Mouse (Mus musculus) heart, adult 11 months (tissue): ENCODE measurements around the gene Espn.
A peak's percentile ranks its signal among the peaks of the same experiment; 100 is the strongest.

Experiments
- DNase-seq: peaks from one replicate; pipeline ENCODE4 v3.0.0; 2022

Espn gene

DNA sequence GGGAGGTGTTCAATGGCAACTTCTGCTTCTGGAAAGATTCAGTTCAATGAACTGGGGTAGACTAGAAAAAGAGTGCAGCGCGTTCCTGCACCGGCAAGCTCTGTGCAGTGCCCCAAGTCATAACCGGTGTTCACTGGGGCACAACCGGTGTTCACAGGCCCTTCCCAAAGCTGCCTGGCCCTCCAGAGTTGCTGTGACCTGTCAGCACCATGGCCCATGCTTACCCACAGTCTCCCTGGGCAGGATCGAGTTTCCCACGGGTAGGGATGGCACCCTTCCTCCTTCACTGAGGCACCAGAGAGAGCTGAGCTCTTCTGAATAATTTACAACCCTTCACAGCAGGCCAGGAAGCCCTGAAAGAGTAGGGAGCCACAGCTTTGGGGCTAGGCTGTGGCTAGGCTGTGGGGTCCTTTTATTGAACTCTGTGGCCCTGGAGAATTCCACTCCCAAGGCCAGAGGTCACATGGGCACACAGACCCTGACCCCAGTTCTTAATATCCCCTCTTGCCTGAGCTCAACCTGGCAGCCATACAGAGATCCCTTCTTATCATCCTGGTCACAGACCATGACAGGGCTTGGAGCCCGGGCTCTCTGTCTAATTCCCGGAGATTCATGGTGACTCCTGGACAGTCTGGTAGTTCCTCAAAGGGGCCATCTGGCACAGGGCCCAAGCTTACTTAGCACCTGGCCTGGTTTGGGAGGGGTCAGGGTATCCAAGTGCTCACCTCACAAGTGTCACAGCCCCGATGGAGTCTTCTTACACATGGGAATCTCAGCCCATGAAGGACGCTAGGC is 5.9 kb downstream of the Espn start:
- DNase-seq, result no peak

- DNase-seq, result no peak
These were observed 6.7 kb downstream of the Espn start for GRCm38 (mm10) chr4:152145473-152145872.

DNA sequence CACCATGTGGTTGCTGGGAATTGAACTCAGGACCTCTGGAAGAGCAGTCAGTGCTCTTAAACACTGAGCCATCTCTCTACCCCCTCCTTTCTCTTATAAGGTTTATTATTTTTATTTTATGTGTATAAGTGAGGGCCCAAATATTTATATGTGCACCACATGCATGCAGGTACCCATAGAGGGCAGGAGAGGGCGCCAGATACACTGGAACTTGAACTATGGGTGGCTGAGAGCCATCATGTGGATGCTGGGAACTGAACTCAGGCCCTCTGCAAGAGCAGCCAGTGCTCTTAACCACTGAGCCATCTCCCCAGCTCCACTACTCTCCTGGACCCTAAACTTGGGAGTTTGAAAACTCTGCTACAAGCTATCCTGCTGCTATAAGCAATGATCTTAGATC is 8.5 kb downstream of the Espn start:
- DNase-seq, result no peak

DNA sequence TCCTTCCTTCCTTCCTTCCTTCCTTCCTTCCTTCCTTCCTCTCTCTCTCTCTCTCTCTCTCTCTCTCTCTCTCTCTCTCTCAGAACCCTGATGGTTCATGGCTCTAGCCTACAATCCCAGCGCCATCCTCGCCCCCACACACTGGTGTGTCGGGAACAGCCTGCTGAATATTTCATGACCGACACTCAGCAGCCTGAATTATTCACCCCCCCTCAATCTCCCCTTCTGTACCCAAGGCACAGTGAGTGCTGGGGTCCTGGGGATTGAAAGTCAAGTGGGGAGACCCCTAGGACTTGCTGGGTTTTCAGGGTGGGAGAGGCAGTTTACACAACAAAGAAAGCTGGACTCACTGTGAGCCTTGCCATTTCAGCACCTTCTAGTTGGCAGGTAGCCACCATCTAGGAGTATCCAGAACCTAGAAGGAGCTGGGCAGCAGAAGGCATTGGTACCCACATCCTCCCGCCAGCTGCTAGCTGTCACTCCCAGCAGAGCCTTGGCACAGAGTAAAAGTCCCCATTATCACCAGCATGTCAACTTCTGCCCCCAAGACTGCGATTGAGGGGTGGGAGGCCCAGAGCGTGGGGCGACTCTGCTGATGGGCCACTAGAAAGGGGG is 10.5 kb downstream of the Espn start:
- no peak for DNase-seq

- peak; percentile 92 for DNase-seq
These were observed 11.7 kb downstream of the Espn start for GRCm38 (mm10) chr4:152140441-152140840.

- DNase-seq, result peak; percentile 99
These were observed 13.5 kb downstream of the Espn start for GRCm38 (mm10) chr4:152138497-152139260.

DNA sequence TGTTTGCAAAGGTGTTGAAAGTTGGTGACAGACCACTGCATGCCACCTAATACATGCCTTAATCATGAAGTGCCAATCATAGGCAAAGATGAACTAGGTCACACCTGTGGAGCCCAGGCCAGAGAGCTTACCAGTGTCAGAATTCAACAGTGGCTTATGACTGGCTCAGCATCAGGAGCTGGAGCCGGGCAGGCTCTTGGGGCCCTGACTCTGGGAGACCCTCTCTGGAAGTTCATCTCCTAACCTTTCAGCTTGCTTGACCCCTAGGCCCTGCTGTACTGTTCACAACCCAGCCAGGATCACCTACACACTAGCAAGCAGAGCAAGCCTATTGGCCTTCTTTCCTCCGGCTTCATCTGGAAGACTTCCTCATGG is 15.3 kb downstream of the Espn start:
- peak; percentile 89 for DNase-seq

DNA sequence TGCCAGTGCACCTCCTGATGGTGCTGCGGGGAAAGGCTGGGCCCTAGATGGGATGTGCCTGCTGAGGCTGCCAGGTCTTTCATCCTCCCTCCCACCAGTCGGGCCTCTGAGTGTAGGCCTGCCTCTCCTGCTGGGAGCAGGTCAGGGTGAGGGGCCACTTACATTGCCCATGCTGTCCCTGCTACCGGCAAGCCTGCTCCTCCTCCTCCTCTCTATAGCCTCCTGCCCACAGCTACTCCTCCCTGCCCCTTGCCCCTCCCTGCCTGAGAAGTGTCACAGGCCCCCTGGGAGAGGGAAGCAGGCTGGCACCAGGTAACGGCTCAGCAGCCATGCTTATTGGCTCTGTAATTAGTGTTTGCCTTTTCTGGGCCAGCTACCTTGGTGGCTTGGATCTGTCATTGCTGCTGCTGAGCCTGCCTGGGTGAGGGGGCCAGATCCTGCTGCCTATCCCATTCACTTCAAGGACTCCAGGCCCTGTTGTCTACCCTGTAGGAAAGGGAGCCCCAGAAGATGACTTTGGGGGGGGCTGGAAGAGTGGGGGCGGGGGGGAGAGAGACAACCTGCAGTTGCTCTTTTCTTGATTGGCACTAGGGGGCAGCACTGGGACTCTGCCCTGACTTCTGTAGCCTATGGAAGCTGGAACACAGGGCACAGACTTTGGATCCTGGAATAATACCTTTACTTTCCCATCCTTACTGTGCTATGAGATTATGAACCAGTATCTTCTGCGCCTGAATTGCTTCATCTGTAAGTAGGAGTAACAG is 15.9 kb downstream of the Espn start:
- DNase-seq, result peak; percentile 91

- DNase-seq, result peak; percentile 91
These were observed 16.8 kb downstream of the Espn start for GRCm38 (mm10) chr4:152135363-152135762.

GRCm38 (mm10) chr4:152134507-152134906 is 17.7 kb downstream of the Espn start:
- peak; percentile 91 for DNase-seq

DNA sequence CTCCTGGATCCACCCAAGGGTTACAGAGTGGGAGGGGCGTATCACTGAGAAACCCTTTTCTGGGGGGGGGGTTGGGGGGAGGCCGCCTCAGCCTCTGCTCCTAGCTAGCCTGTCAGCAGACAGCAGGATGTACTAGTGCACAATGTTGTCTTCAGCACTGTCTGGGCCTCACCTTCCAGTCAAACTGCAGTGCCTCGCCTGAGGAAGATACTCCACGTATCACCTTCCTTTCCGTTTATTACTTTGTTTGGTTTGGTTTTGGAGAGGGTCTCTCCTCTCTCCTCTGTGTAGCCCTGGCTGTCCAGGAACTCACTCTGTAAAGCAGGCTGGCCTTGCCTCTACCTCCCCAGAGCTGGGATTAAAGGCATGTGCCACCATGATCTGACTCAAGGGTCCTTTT is 19.0 kb downstream of the Espn start:
- DNase-seq, result no peak

DNA sequence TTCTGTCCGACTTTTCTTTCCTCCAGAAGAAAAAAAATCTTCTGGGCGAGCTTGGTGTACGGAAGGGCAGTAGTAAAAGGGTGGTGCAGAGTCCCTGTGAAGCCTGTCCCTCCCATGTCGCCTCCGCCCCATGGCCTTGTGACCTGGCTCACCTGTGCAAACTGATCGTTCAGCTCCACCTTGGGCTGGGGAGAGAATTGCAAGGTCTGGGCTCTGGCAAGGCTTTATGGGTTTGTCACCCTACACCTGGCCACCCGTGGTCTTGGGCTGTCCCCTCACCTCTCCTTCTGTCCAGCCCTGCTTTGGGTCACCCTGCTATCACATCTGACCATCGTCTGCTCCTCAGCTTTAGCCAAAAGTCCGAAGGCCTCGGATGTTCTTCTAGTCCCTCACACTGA is 19.4 kb downstream of the Espn start:
- DNase-seq, result peak; percentile 91

DNA sequence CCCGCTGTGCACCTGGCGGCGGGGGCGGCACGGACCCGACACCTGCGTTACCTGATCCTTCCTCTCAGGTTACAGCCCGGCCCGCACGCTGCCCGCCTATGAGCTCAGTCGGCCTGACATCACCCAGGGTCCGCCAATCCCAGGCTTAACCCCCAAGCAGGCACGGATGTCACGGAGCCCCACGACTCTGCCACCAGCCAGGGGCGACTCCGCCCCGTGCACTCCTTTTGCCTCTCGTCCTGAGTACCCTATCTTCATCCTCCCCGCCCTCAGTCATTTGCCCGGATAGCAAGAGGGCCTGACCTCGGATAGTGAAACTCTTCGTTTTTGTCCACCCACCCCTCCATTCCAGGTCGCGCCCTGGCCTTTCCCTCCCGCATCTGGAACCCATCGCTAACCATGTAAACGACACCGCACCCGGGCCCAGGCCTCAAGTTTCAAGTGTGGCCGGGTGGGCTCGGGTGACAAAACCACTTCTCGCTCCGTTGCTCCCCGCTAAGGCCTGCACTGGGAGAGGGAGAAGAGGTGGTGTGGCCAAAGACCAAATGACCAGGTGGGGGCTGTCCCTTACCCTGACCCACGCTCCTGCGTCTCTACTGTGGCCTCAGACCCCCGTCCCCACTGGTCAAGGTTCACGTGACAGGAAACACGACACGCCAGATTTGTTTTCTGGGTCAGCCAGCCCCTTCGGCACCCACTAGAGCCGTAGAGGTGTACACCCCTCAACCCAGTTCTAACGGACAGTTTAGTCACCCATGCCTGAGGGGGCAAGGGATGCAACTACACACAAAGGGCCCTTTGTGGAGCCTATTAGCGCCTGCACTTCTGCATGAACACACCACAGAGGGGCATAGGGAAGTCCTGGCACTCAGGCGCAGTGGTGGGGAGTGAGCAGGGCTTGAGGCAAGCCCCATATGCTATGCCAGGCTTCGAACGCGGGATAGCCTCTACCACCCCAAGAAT is 20.1 kb downstream of the Espn start:
- peak; percentile 91 for DNase-seq

DNA sequence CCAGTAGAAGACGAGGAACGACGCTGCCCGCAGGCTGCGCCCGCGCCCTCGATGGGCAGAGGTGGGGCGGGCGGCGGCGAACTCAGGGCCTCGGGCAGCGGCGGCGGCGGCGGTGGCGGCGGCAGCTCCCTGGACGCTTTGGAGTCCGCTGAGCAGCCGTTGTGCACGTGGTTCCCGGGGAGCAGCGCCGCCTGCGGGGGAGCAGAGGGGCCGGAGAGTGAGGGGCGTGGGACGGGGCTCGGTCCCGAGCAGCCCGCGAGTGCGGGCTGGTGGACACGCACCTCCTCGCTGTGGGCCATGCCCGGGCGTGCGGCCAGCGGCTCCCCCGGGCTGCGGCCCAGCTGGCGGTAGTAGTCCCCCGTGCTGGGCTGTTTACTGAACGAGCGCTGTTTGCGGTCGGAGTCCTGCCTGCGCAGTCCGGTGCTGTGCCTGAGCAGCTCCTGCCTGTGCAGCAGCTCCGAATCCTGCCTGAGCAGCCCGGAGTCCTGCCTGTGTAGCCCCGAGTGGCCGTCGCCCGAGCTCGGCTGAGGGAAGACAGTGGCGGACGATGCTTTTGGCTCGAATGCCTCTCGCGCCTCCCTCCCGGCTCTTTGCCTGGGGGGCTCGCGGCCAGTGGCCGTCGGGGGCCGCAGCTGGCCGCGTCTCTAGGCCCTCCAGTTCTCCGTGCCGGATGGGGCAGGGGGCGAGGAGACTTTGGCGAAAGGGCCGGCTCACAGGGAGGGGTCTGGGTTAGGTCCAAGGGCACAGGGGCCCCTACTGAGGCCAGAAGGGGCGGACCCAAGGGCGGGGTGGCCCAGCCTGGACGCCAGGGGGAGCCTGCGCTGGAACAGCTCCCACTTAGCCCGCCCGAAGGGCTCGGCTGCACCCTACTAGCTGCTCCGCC is 21.2 kb downstream of the Espn start:
- DNase-seq, result peak; percentile 97

GRCm38 (mm10) chr4:152129395-152129930 is 22.7 kb downstream of the Espn start:
- peak; percentile 88 for DNase-seq

DNA sequence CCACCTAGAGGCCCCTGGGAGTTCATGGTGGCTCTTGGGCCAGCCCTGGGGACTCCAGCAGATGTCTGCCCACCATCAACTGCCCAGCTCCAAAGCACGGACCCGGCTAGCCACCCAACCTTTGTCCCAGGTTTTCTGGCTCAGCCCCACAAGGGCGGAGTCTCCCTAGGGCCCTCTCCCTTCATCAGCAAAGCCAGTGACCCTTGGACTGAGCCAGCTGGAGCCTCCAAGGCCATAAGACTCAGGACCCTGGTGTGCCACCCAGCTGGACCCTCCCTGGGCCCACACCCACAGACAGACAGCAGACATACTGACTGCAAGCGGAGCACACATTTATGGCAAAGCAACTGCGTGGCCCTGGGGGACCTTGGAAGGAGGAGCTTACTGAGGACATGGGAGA is 23.4 kb downstream of the Espn start:
- DNase-seq, result peak; percentile 93

GRCm38 (mm10) chr4:152127884-152128283 is 24.3 kb downstream of the Espn start:
- peak; percentile 92 for DNase-seq

GRCm38 (mm10) chr4:152126026-152126920 is 25.9 kb downstream of the Espn start:
- peak; percentile 94 for DNase-seq
